Mouse (Mus musculus) testis, adult 2 months (tissue): ENCODE measurements around the gene Ap1g1. TPM values are rescaled to one million over a fixed set of nuclear protein-coding genes. Genes with fewer than 3 reads are reported as not detected.

ENCODE experiments used
- H3K27ac ChIP-seq: fragments of 200-500 bp; 2 replicates; pipeline ENCODE4 v1.5.1; 2012; ENCODE audit warnings: low read depth, low read length; ENCODE audit not compliant: control insufficient read depth, insufficient read depth
- H3K27me3 ChIP-seq: fragments of 200-500 bp; 2 replicates; pipeline ENCODE4 v1.6.1; 2012; ENCODE audit warnings: mild to moderate bottlenecking, low read length, moderate library complexity; ENCODE audit not compliant: control insufficient read depth, insufficient read depth
- H3K36me3 ChIP-seq: fragments of 200-500 bp; 2 replicates; pipeline ENCODE4 v1.6.1; 2012; ENCODE audit warnings: mild to moderate bottlenecking, low read length; ENCODE audit not compliant: control insufficient read depth, insufficient read depth
- H3K4me1 ChIP-seq: fragments of 200-500 bp; 2 replicates; pipeline ENCODE4 v1.6.1; 2012; ENCODE audit warnings: low read length; ENCODE audit not compliant: control insufficient read depth, insufficient read depth
- H3K4me3 ChIP-seq: fragments of 200-500 bp; 2 replicates; pipeline ENCODE4 v1.5.1; 2012; ENCODE audit warnings: low read depth, mild to moderate bottlenecking, low read length, moderate library complexity, mixed read lengths; ENCODE audit not compliant: control insufficient read depth
- CTCF ChIP-seq: fragments of 200-500 bp; IDR thresholded peaks from 2 replicates; pipeline ENCODE4 v1.5.1; 2012; ENCODE audit warnings: low read depth, mild to moderate bottlenecking, inconsistent platforms, low read length, moderate library complexity; ENCODE audit not compliant: control insufficient read depth, insufficient read depth, insufficient replicate concordance
- POLR2A ChIP-seq: fragments of 200-500 bp; IDR thresholded peaks from 2 replicates; pipeline ENCODE4 v1.6.1; 2012; ENCODE audit warnings: low read depth, mild to moderate bottlenecking, inconsistent platforms, low read length, moderate library complexity; ENCODE audit not compliant: control insufficient read depth
- polyA plus RNA-seq: library from polyadenylated mRNA; depleted of rRNA; stranded (reverse); fragments of >200 nt; gene quantifications from 2 replicates; pipeline ENCODE4 v1.2.3, GENCODE M21; 2012; rRNA removed

The Ap1g1 gene
- polyA plus RNA-seq, 1 experiment = 19.3 TPM

GRCm38 (mm10) chr8:109903909-109904469 is 125.6 kb downstream of the Ap1g1 start:
- H3K27me3 ChIP-seq = no peaks in the 10 kb centered on the region
- no peak overlapping the region for H3K4me3 ChIP-seq
- H3K4me1 ChIP-seq = no peaks in the 10 kb centered on the region
- H3K36me3 ChIP-seq = peaks cover 1% of the 10 kb centered on the region; the same call in 1 of the 2 replicates
- no peak overlapping the region for H3K27ac ChIP-seq
- TF ChIP-seq CTCF (no peak), POLR2A (no peak)

- Histone ChIP-seq H3K27me3 (no peaks in the 10 kb centered on the region), H3K27ac (no peak overlapping the region), H3K36me3 (peaks cover 1% of the 10 kb centered on the region; the same call in 1 of the 2 replicates), H3K4me3 (no peak overlapping the region), H3K4me1 (no peaks in the 10 kb centered on the region)
- TF ChIP-seq CTCF = no peak
- TF ChIP-seq POLR2A = no peak
These were observed 126.7 kb downstream of the Ap1g1 start for GRCm38 (mm10) chr8:109904928-109905668.

DNA sequence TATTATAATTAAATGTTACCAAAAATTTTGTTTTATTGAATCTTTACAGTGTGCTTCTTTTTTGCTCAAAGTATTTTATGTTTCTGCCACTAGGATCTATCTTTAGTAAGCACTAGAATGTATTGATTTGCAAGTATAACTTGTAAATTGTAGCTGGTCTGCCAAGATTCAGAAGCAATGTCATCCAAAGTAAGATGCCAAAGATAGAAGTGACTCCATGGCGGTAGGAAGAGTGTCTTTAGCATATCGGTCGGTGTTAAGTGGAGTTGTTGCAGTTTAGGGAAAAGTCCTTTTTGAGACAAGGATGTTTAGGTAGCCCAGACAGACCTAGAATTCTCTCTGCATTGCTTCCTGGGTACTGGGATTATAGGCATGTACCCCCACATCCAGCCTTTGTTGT is 128.6 kb downstream of the Ap1g1 start:
- TF ChIP-seq POLR2A (no peak), CTCF (no peak)
- Histone ChIP-seq H3K36me3 (peaks cover 2% of the 10 kb centered on the region; the same call in 1 of the 2 replicates), H3K27me3 (no peaks in the 10 kb centered on the region), H3K4me3 (no peak overlapping the region), H3K27ac (no peak overlapping the region), H3K4me1 (no peaks in the 10 kb centered on the region)

- TF ChIP-seq CTCF (no peak), POLR2A (no peak)
- Histone ChIP-seq H3K27me3 (no peaks in the 10 kb centered on the region), H3K4me1 (no peaks in the 10 kb centered on the region), H3K36me3 (peaks cover 2% of the 10 kb centered on the region; the same call in 1 of the 2 replicates), H3K4me3 (no peak overlapping the region), H3K27ac (no peak overlapping the region)
These were observed 129.0 kb downstream of the Ap1g1 start for GRCm38 (mm10) chr8:109907376-109907775.

Other genes starting within 250 kb of the Ap1g1 start
- gene Dhx38, start 212.7 kb upstream of the Ap1g1 start, polyA plus RNA-seq = 20.3 and 20.7 TPM in 2 replicates
- 36.0 and 41.4 TPM in 2 replicates for gene Txnl4b, start 212.7 kb upstream of the Ap1g1 start, polyA plus RNA-seq
- gene Hp, start 199.4 kb upstream of the Ap1g1 start, polyA plus RNA-seq = 4.6 and 11.0 TPM in 2 replicates
- 5.6 and 6.4 TPM in 2 replicates for gene Dhodh, start 169.9 kb upstream of the Ap1g1 start, polyA plus RNA-seq
- gene Pkd1l3, start 164.0 kb upstream of the Ap1g1 start, polyA plus RNA-seq = 35.9 and 41.3 TPM in 2 replicates
- gene Ist1, start 85.3 kb upstream of the Ap1g1 start, polyA plus RNA-seq = 25.7 and 31.8 TPM in 2 replicates
- gene Zfp821, start 73.0 kb upstream of the Ap1g1 start, polyA plus RNA-seq = 75.7 and 82.1 TPM in 2 replicates
- gene Atxn1l, start 40.8 kb upstream of the Ap1g1 start, polyA plus RNA-seq = 32.9 and 35.6 TPM in 2 replicates
- 2.8 and 2.9 TPM in 2 replicates for gene Phlpp2, start 90.0 kb downstream of the Ap1g1 start, polyA plus RNA-seq
- 0.80 and 1.3 TPM in 2 replicates for gene Marveld3, start 183.6 kb downstream of the Ap1g1 start, polyA plus RNA-seq
- 0.05 TPM in 1 of 2 replicates, not detected in the other for gene Tat, start 211.9 kb downstream of the Ap1g1 start, polyA plus RNA-seq